Mouse (Mus musculus): Measurements from ENCODE around the gene Gatd1. TPM values are rescaled to one million over a fixed set of nuclear protein-coding genes. Genes with fewer than 3 reads are reported as not detected.
A peak's percentile ranks its signal among the peaks of the same experiment; 100 is the strongest.

The Gatd1 gene
- total RNA-seq, 2 experiments from 2014 or later = 38.2 to 39.5 TPM

GRCm38 (mm10) chr7:141443828-141444237 lies 29.9 kb upstream of the Gatd1 start, which contains the start of gene Pidd1:
Gene Pidd1 (minus strand): TSS chr7:141444025.
- intact Hi-C loops (cut with DNase I) = no loop called here
- peak in 1 of 2 experiments; percentile 76 for DNase-seq (ENCODE audit: extremely low spot score in 1 of 2, low spot score in 2 of 2)

- intact Hi-C loops (cut with DNase I) = no loop called here
- peak in 1 of 2 experiments; percentile 51 for DNase-seq (ENCODE audit: extremely low spot score in 1 of 2, low spot score in 2 of 2)
Measured at GRCm38 (mm10) chr7:141443081-141443821, 29.3 kb upstream of the Gatd1 start.

- intact Hi-C loops (cut with DNase I) = no loop called here
Measured at GRCm38 (mm10) chr7:141442199-141442598, 28.3 kb upstream of the Gatd1 start.

GRCm38 (mm10) chr7:141441460-141441859 lies 27.5 kb upstream of the Gatd1 start:
- DNase-seq (ENCODE audit: extremely low spot score in 1 of 2, low spot score in 2 of 2) = peak in 1 of 2 experiments; percentile 41

More at GRCm38 (mm10) chr7:141442199-141442598, 28.3 kb upstream of the Gatd1 start:
- peak in 1 of 2 experiments; percentile 28 for DNase-seq (ENCODE audit: extremely low spot score in 1 of 2, low spot score in 2 of 2)

GRCm38 (mm10) chr7:141440613-141441012 lies 26.7 kb upstream of the Gatd1 start:
- intact Hi-C loops (cut with DNase I) = no loop called here
- peak in 1 of 2 experiments; percentile 86 for DNase-seq (ENCODE audit: extremely low spot score in 1 of 2, low spot score in 2 of 2)

More at GRCm38 (mm10) chr7:141441460-141441859, 27.5 kb upstream of the Gatd1 start:
- intact Hi-C loops (cut with DNase I) = no loop called here

- peak in 1 of 2 experiments; percentile 30 for DNase-seq (ENCODE audit: extremely low spot score in 1 of 2, low spot score in 2 of 2)
- intact Hi-C loops (cut with DNase I) = no loop called here
Measured at GRCm38 (mm10) chr7:141439811-141440210, 25.9 kb upstream of the Gatd1 start.

- no peak for DNase-seq (ENCODE audit: extremely low spot score in 1 of 2, low spot score in 2 of 2)
Measured at GRCm38 (mm10) chr7:141439140-141439679, 25.3 kb upstream of the Gatd1 start.

GRCm38 (mm10) chr7:141438201-141438968 lies 24.4 kb upstream of the Gatd1 start:
- intact Hi-C loops (cut with DNase I) = no loop called here
- peak in 1 of 2 experiments; percentile 44 for DNase-seq (ENCODE audit: extremely low spot score in 1 of 2, low spot score in 2 of 2)

More at GRCm38 (mm10) chr7:141439140-141439679, 25.3 kb upstream of the Gatd1 start:
- intact Hi-C loops (cut with DNase I) = no loop called here

- intact Hi-C loops (cut with DNase I) = no loop called here
- peak; percentile 76 to 91 for DNase-seq (ENCODE audit: extremely low spot score in 1 of 2, low spot score in 2 of 2)
Measured at GRCm38 (mm10) chr7:141437178-141438120, 23.5 kb upstream of the Gatd1 start, which contains the start of gene Slc25a22. Gene Slc25a22 (minus strand): TSS chr7:141437892.

GRCm38 (mm10) chr7:141436523-141436892 lies 22.6 kb upstream of the Gatd1 start:
- DNase-seq (ENCODE audit: extremely low spot score in 1 of 2, low spot score in 2 of 2) = no peak

GRCm38 (mm10) chr7:141435856-141436522 lies 22.1 kb upstream of the Gatd1 start:
- DNase-seq (ENCODE audit: extremely low spot score in 1 of 2, low spot score in 2 of 2) = peak in 1 of 2 experiments; percentile 32
- intact Hi-C loops (cut with DNase I) = no loop called here

More at GRCm38 (mm10) chr7:141436523-141436892, 22.6 kb upstream of the Gatd1 start:
- intact Hi-C loops (cut with DNase I) = no loop called here

GRCm38 (mm10) chr7:141435129-141435855 lies 21.4 kb upstream of the Gatd1 start:
- peak in 1 of 2 experiments; percentile 76 for DNase-seq (ENCODE audit: extremely low spot score in 1 of 2, low spot score in 2 of 2)
- intact Hi-C loops (cut with DNase I) = no loop called here

- intact Hi-C loops (cut with DNase I) = no loop called here
- peak; percentile 62 to 63 for DNase-seq (ENCODE audit: extremely low spot score in 1 of 2, low spot score in 2 of 2)
Measured at GRCm38 (mm10) chr7:141434464-141434863, 20.5 kb upstream of the Gatd1 start.

GRCm38 (mm10) chr7:141433517-141434400 lies 19.8 kb upstream of the Gatd1 start:
- intact Hi-C loops (cut with DNase I) = no loop called here
- peak in 1 of 2 experiments; percentile 33 for DNase-seq (ENCODE audit: extremely low spot score in 1 of 2, low spot score in 2 of 2)

- peak in 1 of 2 experiments; percentile 29 for DNase-seq (ENCODE audit: extremely low spot score in 1 of 2, low spot score in 2 of 2)
- intact Hi-C loops (cut with DNase I) = no loop called here
Measured at GRCm38 (mm10) chr7:141432741-141433516, 19.0 kb upstream of the Gatd1 start.
